Mouse (Mus musculus) olfactory bulb, adult 2 months (tissue): Measurements from ENCODE around the gene Zfp523. TPM values are rescaled to one million over a fixed set of nuclear protein-coding genes. Genes with fewer than 3 reads are reported as not detected.
A peak's percentile ranks its signal among the peaks of the same experiment; 100 is the strongest.

ENCODE experiments used
- H3K27ac ChIP-seq: fragments of 200-500 bp; 2 replicates; pipeline ENCODE4 v1.5.1; 2012; ENCODE audit warnings: low read depth, low read length; ENCODE audit not compliant: insufficient read depth
- H3K4me1 ChIP-seq: fragments of 200-500 bp; 2 replicates; pipeline ENCODE4 v1.6.1; 2012; ENCODE audit warnings: low read length; ENCODE audit not compliant: control insufficient read depth, insufficient read depth
- H3K4me3 ChIP-seq: fragments of 200-500 bp; 2 replicates; pipeline ENCODE4 v1.5.1; 2012; ENCODE audit warnings: mild to moderate bottlenecking, low read depth, low read length, moderate library complexity; ENCODE audit not compliant: insufficient read depth
- CTCF ChIP-seq: fragments of 200-500 bp; IDR thresholded peaks from 2 replicates; pipeline ENCODE4 v1.5.1; 2012; ENCODE audit warnings: low read depth, mild to moderate bottlenecking, low read length, moderate library complexity; ENCODE audit not compliant: insufficient read depth
- POLR2A ChIP-seq: fragments of 200-500 bp; IDR thresholded peaks from 2 replicates; pipeline ENCODE4 v1.6.1; 2012; ENCODE audit warnings: mild to moderate bottlenecking, low read depth, low read length, moderate library complexity; ENCODE audit not compliant: insufficient read depth
- WGBS: fragments of 180-500 bp; shearing (Covaris S2); methylation state at CpG from one replicate; pipeline ENCODE4 v1.1.7; 2018; 5-methylcytosine and 5-hydroxymethylcytosine counted together
- polyA plus RNA-seq: library from polyadenylated mRNA; stranded (reverse); fragments of >200 nt; gene quantifications from 2 replicates; pipeline ENCODE4 v1.2.4, GENCODE M21; 2012; ENCODE audit warnings: low replicate concordance; ENCODE audit not compliant: missing spikeins, insufficient read depth, insufficient read length

Zfp523 gene
- polyA plus RNA-seq, result not detected in 2 replicates

DNA sequence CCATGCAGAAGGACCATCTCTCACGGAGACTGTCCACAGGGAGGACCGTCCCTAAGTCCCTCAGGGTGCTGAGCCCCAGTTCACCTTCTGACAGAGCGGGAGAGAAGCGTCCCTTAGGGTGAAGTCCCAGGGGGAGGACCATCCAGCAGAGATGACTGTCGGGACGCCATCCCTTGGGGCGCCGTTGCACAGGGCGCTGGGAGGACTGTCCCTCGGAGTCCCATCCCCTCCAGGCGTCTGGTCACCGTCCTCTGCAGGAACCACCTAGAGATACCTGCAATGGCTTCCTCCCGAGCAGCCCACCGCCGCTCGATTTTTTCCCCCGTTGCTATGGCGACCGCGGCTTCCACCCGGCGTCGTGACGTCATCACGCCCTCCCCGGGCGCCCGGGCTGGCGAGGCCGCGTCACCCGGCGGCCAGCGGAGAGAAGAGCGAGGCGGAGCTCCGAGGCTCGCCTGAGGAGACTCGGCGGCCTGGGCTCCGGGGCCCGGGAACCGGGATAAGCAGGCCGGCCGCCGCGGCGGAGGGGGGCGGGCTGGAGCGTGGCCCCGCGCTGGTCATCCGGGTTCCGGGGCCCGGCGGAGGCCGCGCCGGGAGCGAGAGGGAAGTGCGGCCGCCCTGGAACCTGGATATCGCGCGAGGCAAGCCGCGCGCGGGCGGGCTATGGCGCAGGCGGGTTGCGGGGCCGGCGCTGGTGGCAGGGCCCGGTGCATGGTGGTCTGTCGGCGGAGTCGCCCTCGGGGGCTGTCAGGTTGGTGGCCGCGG lies at the start of gene Zfp523:
Zfp523 (plus strand) TSS at position 355 of the 765 bp plus-strand sequence.
- peak; percentile 96 for TF ChIP-seq POLR2A
- TF ChIP-seq CTCF, result no peak
- peak within 1 kb of the TSS; percentile 80 for H3K27ac ChIP-seq
- peaks cover 58% of the 10 kb centered on the region for H3K4me1 ChIP-seq
- peak within 1 kb of the TSS; percentile 92 for H3K4me3 ChIP-seq
- WGBS, result under 1% methylated on average over 80 of the region's 82 CpGs

GRCm38 (mm10) chr17:28129796-28130195 lies 47.1 kb upstream of the Zfp523 start:
- 97% methylated on average over 5 of the region's 5 CpGs for WGBS
- H3K4me1 ChIP-seq, result no peaks in the 10 kb centered on the region
- no peak overlapping the region for H3K27ac ChIP-seq
- H3K4me3 ChIP-seq, result no peak overlapping the region
- TF ChIP-seq CTCF, result no peak

DNA sequence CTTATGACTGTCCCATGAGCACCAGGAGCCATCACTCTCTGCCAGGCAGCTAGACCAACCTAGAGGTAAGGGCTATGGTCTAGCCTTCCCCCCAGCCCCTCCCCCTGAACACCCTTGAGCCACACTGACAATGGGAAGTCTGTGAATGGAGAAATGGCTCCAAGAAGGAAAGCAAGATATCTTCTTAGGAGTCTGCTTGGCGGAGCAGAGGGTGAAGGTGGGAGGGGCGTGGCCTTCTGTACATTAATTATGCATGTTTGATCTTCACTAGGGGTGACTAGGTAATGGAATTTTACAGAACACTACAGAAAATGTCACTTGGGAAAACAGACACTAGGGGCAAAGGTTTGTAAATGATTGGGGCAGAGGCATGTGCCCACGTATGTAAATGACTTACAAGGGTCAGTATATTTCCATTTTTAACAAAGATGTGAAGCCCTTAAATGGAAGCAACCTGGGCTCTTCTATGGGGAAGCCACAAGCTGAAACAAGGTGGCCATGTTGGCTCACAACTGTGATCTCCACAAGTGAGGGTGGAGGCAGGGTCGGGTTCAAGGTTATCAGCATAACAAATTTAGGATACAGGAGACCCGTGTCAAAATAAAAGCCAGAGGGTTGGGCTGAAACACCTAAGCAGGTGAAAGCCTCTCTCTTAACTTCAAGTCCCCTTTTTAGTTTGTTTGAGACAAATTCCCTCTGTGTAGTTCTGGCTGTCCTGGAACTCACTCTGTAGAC lies 46.4 kb upstream of the Zfp523 start:
- no peak overlapping the region for H3K4me3 ChIP-seq
- TF ChIP-seq CTCF (no peak), POLR2A (no peak)
- H3K27ac ChIP-seq, result no peak overlapping the region
- 82% methylated on average over 5 of the region's 5 CpGs for WGBS
- no peaks in the 10 kb centered on the region for H3K4me1 ChIP-seq

DNA sequence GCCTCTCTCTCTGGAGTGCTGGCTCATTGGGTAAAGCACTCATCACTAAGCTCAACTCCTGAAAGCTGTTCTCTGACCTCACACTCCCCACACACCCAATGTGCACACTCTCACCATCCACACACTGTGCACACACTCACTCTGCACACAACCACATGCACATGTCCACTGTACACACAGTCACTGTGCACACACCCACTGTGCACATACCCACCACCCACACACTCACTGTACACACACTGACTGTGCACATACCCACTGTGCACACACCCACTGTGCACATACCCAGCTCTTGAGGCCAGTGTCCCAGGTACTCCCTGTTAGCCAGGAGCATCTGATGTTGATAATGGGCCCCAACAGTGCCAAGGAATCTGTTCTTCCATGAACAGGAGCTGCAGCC lies 45.8 kb upstream of the Zfp523 start:
- TF ChIP-seq POLR2A, result no peak
- no peak for TF ChIP-seq CTCF
- H3K27ac ChIP-seq, result no peak overlapping the region
- no peaks in the 10 kb centered on the region for H3K4me1 ChIP-seq
- no peak overlapping the region for H3K4me3 ChIP-seq

GRCm38 (mm10) chr17:28133193-28133592 lies 43.7 kb upstream of the Zfp523 start:
- TF ChIP-seq POLR2A, result no peak
- peak; percentile 80 for TF ChIP-seq CTCF
- 3% methylated on average over 14 of the region's 14 CpGs for WGBS
- no peaks in the 10 kb centered on the region for H3K4me1 ChIP-seq
- H3K27ac ChIP-seq, result no peak overlapping the region
- no peak overlapping the region for H3K4me3 ChIP-seq

- H3K4me1 ChIP-seq, result peaks cover 4% of the 10 kb centered on the region; the same call in 1 of the 2 replicates
- no peak overlapping the region for H3K27ac ChIP-seq
- TF ChIP-seq CTCF (no peak), POLR2A (no peak)
- H3K4me3 ChIP-seq, result no peak overlapping the region
- 80% methylated on average over 3 of the region's 3 CpGs for WGBS
Observed at GRCm38 (mm10) chr17:28135496-28135895, 41.4 kb upstream of the Zfp523 start.

DNA sequence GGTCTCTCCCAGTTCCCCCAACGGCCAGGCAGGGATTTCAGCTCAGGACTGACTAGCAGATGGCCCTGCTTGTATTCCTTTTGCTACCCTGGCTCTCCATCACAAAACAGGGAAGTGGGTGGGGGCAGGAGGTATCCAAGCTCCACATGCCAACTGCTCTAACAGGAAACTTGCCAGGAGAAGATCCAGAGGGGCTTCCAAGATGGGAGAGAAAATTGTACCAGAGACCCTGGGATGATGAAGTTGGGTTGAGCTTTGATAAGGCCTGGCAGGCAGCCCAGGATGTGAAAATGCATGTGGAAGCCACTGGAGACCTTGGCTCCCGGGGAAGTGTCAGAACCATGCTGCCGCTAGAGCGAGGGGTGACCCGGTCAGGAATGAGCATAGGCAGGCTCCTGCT lies 40.7 kb upstream of the Zfp523 start:
- Histone ChIP-seq H3K4me3 (no peak overlapping the region), H3K4me1 (peaks cover 11% of the 10 kb centered on the region; the same call in 1 of the 2 replicates), H3K27ac (no peak overlapping the region)
- 46% methylated on average over 5 of the region's 5 CpGs for WGBS
- TF ChIP-seq CTCF, result no peak
- TF ChIP-seq POLR2A, result no peak

- Histone ChIP-seq H3K4me1 (peaks cover 29% of the 10 kb centered on the region), H3K27ac (no peak overlapping the region), H3K4me3 (no peak overlapping the region)
- WGBS, result 94% methylated on average over 8 of the region's 8 CpGs
- no peak for TF ChIP-seq CTCF
- no peak for TF ChIP-seq POLR2A
Observed at GRCm38 (mm10) chr17:28138013-28138412, 38.9 kb upstream of the Zfp523 start.

DNA sequence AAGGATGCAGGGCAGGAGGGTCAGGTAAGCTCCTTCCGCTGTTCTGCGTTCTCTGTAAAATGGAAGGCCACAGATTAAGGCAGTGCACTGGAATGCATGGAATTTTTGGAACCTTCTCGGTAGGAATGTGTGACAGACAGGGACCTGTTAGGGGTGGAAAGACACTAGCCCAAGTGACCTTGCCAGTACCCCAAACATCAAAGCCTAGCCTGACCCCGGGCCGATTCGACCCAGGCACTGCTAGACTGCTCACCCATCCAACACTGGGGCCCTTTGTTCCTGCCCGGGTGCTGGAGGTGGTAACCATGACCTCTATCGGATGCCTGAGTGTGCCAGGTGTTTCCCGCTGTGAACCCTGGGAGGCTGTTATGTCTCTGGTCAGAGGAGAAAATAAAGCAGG lies 38.2 kb upstream of the Zfp523 start:
- H3K27ac ChIP-seq, result no peak overlapping the region
- TF ChIP-seq CTCF (no peak), POLR2A (no peak)
- WGBS, result 84% methylated on average over 9 of the region's 9 CpGs
- H3K4me3 ChIP-seq, result no peak overlapping the region
- peaks cover 32% of the 10 kb centered on the region for H3K4me1 ChIP-seq
